Mouse (Mus musculus): ENCODE results near the gene Vmn2r77.
"Not testable (repeated sequence)": the region's sequence is repeated elsewhere in the genome, so short reads cannot be mapped to it uniquely, and the experiment has no call there.

Vmn2r77 gene

DNA sequence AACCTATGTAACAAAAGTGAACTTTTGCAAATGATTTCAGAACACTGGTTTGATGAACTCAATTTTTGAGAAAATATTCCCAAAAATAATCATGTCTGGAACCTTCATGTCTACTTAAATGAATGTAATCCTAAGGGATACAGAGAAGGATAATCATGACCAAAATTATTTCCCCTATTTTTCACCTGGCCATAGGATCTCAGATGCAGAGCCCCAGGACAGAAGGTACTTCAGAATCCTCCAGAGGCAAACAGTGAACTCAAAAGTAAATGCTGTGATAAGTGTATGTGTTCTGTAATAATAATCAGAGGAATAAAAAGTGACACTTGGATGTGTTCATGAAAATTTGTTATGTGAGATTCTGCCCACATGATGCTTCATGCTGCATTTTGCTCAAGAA lies at the start of gene Vmn2r77:
Gene Vmn2r77, plus strand, starts transcription at position 301 of the 400 bp plus-strand sequence.
- DNase-seq (ENCODE audit: low spot score) = no peak

DNA sequence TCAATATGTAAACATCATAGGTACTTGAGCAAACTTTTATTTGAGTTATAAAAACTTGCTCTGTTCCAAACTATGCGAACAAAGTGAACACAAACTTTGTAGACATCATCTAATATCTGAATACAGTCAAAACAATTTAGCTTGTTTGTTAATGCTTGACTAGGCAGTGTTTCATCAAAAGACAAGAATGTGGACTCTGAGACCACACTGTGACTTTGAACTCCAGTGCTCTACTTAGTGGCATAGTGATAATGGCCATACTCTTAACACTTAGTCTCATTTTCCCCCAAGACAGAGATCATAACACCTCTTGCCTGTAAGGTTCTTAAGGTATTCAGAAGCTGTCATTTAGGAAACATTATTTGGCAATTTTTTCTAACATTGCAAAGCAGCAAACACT lies 34.1 kb upstream of the Vmn2r77 start:
- no peak for DNase-seq (ENCODE audit: low spot score)

GRCm38 (mm10) chr7:86764628-86765027 lies 30.2 kb upstream of the Vmn2r77 start:
- DNase-seq (ENCODE audit: low spot score) = no peak

DNA sequence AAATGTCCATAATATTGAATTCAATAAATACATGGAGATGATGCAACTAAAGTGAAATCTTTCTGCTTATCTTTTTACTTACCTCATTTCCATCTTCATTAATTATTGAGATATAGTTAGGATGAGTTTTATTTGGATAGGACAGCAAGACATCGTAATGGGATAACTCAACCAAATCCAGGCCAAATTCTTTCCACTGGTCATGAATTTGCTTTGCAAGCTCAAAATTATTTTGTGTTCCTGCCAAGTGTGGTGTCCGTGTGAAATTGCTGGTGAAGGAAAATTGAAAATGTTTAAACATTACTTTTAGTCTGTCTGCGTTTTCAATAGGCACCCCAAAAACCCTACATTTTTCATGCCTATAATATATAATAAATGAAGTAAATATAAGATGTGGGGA lies 23.2 kb upstream of the Vmn2r77 start:
- no peak for DNase-seq (ENCODE audit: low spot score)

DNA sequence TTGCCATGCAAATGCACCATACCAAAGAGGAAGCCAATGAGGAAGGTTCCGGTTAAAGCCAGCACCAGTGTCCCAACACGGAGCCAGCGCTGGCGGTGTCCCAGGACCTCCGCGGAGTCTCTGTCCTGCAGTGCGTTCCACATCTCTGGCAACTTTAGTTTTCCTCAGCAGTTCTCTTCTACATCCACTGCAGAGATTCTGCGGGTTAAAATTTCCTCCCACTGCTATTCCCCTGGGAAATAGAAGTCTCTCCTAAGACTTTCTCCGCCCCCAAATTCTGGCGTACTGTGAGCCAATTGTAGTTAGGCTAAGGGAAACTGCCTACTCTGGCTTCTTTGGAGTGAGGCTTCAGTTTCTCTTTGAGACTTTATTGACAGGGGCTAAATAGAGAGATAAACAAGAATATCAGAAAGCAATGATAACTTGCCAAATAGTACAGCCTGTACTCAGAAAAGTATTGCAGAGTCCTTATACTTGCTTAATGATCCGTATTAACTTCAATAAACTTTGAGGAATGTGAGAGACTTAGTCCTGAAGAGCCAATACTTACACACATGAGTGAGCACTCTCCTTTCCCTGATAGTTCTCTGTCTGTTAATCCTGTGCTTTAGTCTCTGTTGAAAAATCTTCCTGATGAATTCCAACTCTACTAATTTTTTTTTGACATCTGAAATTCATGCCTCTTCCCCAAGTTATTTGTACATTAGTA lies 19.1 kb upstream of the Vmn2r77 start, which contains the start of gene Folh1:
Gene Folh1, minus strand, starts transcription at position 327 of the 709 bp plus-strand sequence.
- no peak for DNase-seq (ENCODE audit: low spot score)

DNA sequence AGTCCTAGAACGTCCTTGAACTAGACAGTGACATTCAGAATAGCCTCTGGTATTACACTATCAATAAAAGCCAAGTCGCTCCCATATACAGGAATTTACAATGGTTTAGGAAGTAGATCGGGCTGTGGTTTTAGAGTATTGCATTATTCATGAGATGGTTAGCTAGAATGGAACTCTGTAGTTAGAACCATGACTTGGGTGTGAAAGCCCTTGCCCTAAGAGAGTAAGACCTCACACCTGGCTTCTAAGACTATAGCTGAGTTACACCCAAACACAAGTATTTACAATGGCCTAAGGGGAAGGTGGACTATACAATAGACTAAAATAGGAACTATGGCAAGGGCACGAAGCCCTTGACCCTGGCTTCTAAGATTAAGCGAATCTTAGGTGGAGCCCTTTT lies 20.4 kb downstream of the Vmn2r77 start:
- not testable (repeated sequence) for DNase-seq (ENCODE audit: low spot score)

DNA sequence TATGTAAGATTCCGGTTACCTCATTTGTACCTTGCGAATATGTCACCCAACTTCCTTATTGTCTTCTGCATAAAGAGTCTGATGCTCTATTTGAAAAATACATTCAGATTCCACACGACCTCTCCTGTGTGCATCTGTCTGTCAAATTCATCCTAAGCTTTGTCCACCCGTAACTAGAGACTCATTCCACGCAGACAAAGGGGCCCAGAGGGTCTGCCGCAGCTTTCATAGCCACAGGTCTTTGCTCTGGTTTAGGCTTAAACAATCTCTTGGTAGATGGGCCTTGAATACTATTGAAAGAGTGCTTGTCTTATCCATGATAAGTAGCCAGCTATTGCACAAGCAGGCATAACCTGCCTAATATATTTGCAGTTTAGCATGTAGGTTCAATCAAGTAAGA lies 20.9 kb downstream of the Vmn2r77 start:
- DNase-seq (ENCODE audit: low spot score) = not testable (repeated sequence)

DNA sequence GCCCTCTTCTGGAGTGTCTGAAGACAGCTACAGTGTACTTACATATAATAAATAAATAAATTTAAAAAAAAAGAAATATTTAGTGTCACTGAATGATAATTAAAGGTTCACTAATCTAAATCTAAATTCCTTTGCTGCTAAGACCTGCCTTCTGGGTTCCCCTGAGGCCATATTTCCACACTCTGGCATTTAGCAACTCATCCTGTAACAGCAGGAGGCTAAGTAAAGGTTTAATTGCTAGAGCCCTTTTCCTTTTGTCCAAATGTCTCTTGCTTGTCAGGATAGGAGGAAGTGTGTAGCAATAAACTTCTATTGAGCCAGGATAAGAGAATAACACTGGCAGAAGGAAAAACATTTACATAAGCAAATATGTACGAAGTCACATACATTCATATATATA lies 21.6 kb downstream of the Vmn2r77 start:
- DNase-seq (ENCODE audit: low spot score) = no peak

Measured in lung, postnatal 25 days (tissue).